Mouse (Mus musculus) layer of hippocampus, adult 18-20 months (tissue): ENCODE measurements around the gene Stub1. TPM values are rescaled to one million over a fixed set of nuclear protein-coding genes. Genes with fewer than 3 reads are reported as not detected.

Experiments used
- DNase-seq, 2 experiments: peaks; one replicate each; pipeline ENCODE4 v3.0.0; 2022; ENCODE audit warnings: low spot score in 2 of 2
- total RNA-seq, 2 experiments: library from RNA; stranded (reverse); gene quantifications; 2 replicates each; pipeline ENCODE4 v1.2.3; 2021

Gene Stub1
- total RNA-seq, 2 experiments from 2014 or later = 158 to 165 TPM

GRCm38 (mm10) chr17:25838904-25839303, 5.7 kb upstream of the Stub1 start:
- DNase-seq = no peak

DNA sequence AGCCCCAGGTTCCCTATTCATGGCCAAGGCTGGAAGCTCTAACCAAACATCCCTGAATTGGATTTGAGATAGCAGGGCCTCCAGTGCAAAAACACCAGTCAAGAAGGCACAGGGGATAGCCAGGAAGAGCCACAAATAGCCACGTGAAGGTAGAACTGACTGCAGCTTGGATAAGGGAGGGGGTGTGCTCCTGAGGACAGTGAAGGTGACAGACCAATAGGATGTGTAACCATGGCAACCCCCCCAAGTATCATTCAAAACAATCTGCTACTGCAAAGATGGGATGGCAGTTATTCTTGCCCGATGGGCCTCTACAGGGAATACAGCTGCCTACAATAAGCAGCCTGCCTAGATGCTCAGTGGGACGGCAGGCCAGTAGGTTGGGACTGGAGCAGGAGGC, 4.3 kb upstream of the Stub1 start:
- peak in 1 of 2 experiments; percentile 51 for DNase-seq

DNA sequence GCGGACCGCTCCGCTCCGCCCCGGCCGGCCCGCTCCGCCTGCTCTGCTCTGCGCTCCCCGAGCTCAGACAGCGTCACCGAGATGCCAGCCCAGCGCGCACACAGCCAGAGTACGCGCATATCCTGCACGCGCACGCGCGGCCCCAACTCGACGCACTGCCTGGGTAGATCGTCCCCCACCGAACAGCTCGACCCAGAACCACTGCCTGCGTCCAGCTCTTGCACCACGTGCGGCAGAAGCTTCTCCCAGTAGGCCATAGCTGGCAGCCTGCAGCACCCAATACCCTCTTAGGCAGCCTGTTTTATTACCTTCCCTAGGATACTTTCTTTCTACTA, 3.8 kb upstream of the Stub1 start, which contains the start of gene Rhbdl1:
Gene Rhbdl1, minus strand, starts transcription at position 220 of the 335 bp plus-strand sequence.
- peak; percentile 84 to 90 for DNase-seq

DNA sequence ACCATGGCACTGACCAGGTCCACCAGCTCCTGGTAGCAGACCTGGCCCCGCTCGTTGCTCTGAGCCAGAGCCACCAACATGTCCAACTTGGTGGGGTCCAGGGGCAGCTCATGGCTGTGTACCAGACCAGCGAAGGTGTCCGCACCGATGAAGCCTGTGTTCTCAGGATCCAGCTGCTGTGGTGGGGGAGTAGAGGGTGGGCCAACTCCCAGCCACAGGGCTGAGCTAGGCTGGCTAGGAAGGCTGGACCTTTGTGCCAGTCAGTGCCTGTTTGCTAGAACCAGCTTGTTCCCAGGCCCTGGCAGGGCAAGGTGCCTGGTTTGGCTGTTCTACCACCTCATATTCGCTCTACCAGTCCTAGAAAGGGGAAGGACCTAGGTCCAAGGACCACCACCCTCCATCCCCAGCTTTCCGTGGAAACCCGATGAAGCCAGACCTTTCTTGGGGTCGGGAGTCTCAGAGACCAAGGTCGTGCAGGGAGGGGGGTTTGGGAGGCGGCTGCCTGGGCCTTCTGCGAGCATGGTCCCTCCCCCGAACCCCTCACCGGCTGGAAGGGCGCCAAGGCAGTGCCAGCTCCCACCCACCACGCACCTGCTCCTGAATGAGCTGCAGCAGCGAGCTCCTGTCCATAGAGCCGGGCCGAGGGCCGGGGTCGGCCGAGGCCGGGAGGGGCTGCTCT, 3.3 kb upstream of the Stub1 start:
- peak in 1 of 2 experiments; percentile 50 for DNase-seq

- no peak for DNase-seq
These were observed 2.6 kb upstream of the Stub1 start for GRCm38 (mm10) chr17:25835816-25836215.

GRCm38 (mm10) chr17:25835301-25835700, 2.1 kb upstream of the Stub1 start:
- DNase-seq = no peak

DNA sequence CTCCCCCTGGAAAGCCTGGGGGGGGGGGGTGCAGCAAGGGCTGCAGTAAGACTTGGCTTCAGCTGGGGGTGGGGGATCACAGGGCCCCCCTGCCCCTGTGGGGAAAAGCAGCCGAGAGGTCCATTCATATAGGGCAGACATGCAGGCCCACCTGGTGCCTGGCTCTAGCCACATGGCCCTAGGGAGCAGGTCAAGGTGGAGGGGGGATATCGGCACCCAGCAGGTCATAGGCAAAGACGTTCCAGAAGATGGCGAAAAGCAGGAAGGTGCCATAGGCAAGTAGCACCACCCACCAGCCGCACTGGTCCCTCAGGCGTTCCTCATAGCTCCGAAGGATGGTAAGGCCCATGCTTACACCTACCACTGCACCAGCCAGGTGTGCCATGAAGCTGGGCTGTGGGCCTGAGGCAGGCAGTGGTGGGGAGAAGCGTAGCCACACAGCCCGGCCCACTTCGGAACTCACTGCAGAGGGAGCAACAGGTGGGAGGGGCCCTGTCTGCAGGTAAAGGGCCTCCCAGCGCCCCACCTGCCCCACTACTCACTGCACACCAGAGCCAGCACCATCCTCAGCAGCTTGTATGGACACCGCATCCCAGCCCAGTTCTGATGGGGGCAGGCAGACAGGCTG, 1.5 kb upstream of the Stub1 start:
- DNase-seq = no peak

GRCm38 (mm10) chr17:25833961-25834594, 874 bp upstream of the Stub1 start:
- no peak for DNase-seq

DNA sequence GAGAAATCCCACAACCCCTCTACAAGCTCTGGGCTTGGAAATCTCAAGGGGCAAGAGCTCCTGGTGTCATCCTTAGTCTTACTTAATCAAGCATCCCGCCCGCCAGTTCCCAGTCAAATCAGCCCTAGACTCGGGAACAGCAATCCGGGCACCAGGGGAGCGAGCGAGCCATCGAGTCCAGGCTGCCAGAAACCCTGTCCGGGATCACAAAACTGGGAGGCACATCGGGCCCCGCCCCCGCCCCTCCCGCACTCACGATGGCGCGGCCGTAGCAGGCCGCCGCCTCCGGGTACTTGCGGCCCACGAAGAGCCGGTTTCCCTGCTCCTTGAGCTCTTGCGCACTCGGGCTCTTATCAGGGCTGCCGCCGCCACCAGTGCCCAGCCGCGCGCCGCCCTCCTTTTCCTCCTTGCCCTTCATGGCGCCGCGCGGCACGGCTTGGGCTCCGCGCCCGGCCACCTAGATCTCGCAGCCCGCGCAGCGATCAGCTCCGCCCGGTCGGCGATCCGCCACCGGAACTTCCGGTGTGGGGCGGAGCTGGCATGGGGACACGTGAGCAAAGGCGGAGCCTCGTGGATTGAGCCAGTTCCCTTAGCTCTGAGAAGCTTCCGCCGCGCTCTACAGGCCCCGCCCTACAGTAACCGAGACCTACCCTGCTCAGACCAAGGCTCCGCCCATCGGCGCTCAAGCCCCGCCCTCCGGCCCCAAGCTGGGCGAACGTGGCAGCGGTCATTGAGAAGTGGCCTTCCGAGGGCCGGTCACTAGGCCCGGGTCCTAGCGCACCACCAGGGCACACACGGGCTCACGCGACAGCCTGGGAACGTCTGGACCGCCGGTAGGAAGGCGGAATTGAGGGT, 541 bp downstream of the Stub1 start:
- peak; percentile 96 to 99 for DNase-seq

GRCm38 (mm10) chr17:25831451-25832281, 1.5 kb downstream of the Stub1 start:
- no peak for DNase-seq

DNA sequence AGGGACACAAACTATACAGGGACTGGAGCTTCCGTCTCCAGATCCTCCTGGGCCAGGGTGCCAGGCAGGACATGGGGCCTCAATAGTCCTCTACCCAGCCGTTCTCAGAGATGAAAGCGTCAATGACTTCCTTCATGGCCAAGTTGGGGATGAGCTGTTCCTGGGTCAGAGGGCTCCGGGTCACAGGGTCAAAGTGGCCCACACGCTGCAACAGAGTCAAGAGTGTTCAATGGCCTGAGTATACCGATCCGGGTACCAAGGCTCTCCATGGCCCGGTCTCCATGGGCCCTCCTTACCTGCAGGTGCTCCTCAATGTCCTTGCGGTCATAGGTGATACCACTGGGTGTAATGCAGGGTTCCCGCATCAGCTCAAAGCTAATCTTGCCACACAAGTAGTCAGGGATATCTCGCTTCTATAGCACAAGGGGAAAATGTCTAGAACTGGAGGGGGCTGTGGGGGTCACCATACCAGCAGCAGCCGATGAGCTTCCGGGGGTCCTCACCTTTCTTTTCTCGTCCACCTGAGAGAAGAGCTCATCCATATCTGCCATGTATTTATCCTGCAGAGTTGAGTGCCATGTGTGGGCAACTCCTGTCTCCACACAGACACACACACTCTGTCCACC, 2.3 kb downstream of the Stub1 start:
- DNase-seq = no peak

GRCm38 (mm10) chr17:25830200-25830753, 2.9 kb downstream of the Stub1 start:
- DNase-seq = no peak

GRCm38 (mm10) chr17:25829558-25830017, 3.6 kb downstream of the Stub1 start:
- DNase-seq = no peak

GRCm38 (mm10) chr17:25828712-25829557, 4.3 kb downstream of the Stub1 start, which contains the start of gene Jmjd8:
Jmjd8 (plus strand) TSS chr17:25828867.
- peak; percentile 73 to 92 for DNase-seq

DNA sequence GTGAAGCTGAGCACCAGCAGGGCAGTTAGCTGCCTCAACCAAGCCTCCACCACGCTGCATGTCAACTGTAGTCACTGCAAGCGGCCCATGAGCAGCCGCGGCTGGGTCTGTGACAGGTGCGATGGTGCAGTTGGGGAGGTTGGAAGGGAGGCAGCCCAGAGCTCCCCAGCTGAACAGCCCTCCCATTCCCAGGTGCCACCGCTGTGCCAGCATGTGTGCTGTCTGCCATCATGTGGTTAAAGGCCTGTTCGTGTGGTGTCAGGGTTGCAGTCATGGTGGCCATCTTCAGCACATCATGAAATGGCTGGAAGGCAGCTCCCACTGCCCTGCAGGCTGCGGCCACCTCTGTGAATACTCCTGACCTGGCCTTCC, 5.0 kb downstream of the Stub1 start:
- DNase-seq = no peak

DNA sequence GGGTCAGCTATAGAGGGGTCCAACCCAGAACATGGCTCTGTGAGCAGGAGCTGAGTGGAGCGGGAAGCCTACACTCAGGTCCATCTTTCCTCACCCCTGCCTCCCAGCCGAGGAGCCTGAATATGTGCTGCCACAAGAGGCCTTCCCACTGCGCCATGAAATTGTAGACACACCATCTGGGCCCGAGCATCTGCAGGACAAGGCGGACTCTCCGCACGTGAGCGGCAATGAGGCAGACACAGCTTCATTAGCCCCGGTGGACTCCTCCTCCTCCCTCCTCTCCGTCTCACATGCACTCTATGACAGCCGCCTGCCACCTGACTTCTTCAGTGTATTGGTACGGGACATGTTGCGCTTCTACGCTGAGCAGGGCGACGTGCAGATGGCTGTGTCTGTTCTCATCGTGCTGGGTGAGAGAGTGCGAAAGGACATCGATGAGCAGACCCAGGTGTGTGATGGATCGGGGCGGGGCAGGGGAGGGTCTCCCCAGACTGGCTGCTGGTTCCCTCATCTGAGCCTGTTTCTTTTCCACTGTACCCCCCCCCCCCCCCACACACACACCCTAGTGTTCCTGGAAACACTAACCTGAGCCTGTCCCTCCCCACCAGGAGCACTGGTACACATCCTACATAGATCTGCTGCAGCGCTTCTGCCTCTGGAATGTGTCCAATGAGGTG, 5.5 kb downstream of the Stub1 start:
- no peak for DNase-seq

DNA sequence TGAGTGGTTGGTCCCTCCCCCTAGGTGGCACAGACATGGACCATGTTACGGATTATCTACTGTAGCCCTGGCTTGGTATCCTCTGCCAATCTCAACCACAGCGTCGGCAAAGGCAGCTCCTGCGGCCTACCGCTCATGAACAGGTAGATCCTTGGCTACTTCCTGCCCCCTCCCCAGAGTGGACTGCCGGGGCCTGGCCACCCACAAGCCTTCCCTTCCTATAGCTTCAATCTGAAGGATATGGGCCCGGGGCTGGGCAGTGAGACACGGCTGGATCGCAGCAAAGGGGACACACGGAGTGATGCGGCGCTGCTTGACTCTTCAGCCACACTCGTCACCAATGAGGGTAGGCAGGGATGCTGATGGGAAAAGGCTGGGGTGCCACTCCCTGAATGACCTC, 6.2 kb downstream of the Stub1 start:
- DNase-seq = no peak

GRCm38 (mm10) chr17:25825984-25826570, 7.1 kb downstream of the Stub1 start:
- DNase-seq = no peak
